Mouse (Mus musculus) Patski (cell line): ENCODE results near the gene Crtc3. TPM values are rescaled to one million over a fixed set of nuclear protein-coding genes. Genes with fewer than 3 reads are reported as not detected.

ENCODE experiments used
- ATAC-seq: fragments of 100-300 bp; one replicate; pipeline ENCODE4 v1.8.0; 2021
- CTCF ChIA-PET: fragments of 350-600 bp; sonication (Branson Sonifier 250); formaldehyde crosslinking; loops from one replicate; lab custom pipeline; 2022; ENCODE audit warnings: inconsistent platforms; lab: Charles Lee
- POLR2A ChIA-PET: fragments of 350-600 bp; sonication (Branson Sonifier 250); formaldehyde crosslinking; loops from one replicate; lab custom pipeline; 2022; ENCODE audit warnings: antibody characterized with exemption, inconsistent platforms; lab: Charles Lee
- DNase-seq: peaks from one replicate; pipeline ENCODE4 v3.0.0-alpha.2; 2011; ENCODE audit warnings: low read depth, low spot score
- H3K27me3 ChIP-seq: fragments of 371-371 bp; one replicate; pipeline ENCODE4 v1.5.1; 2021
- CTCF ChIP-seq: fragments of 100-300 bp; IDR thresholded peaks from one replicate; pipeline ENCODE4 v1.5.1; 2021
- in situ Hi-C: fragments of 300-500 bp; cut with MboI; formaldehyde crosslinking; loops from 3 replicates; pipeline ENCODE4 v1.11.1; 2018; ENCODE audit warnings: low pct_unique_long_range_greater_than_20kb, mixed read lengths
- polyA plus RNA-seq: library from polyadenylated mRNA; unstranded; gene quantifications from one replicate; pipeline ENCODE4 v1.2.3, GENCODE M21; 2021

Gene Crtc3
- polyA plus RNA-seq, 1 experiment from 2014 or later = 25.6 TPM

- in situ Hi-C loops = no loop called here
- ChIA-PET POLR2A (no interaction called here), CTCF (no interaction called here)
- no peak for ATAC-seq
- DNase-seq = no peak
- no peak for TF ChIP-seq CTCF
- H3K27me3 ChIP-seq = no peaks in the 10 kb centered on the region
Observed at GRCm38 (mm10) chr7:80642976-80643666, 45.6 kb downstream of the Crtc3 start.

- CTCF ChIA-PET = no interaction called here
- no peak for DNase-seq
- H3K27me3 ChIP-seq = no peaks in the 10 kb centered on the region
- TF ChIP-seq CTCF = no peak
- POLR2A ChIA-PET = no interaction called here
- no peak for ATAC-seq
- in situ Hi-C loops = no loop called here
Observed at GRCm38 (mm10) chr7:80642552-80642951, 46.1 kb downstream of the Crtc3 start.

GRCm38 (mm10) chr7:80641899-80642298, 46.8 kb downstream of the Crtc3 start:
- no peak for DNase-seq
- no peak for ATAC-seq
- no peak for TF ChIP-seq CTCF
- ChIA-PET CTCF (no interaction called here), POLR2A (interaction anchor here (1.1 kb wide), 1 partner anchor 13 kb away, joined by 4 read pairs; no protein-coding TSS in a partner anchor)
- no peaks in the 10 kb centered on the region for H3K27me3 ChIP-seq
- in situ Hi-C loops = no loop called here

GRCm38 (mm10) chr7:80641497-80641896, 47.2 kb downstream of the Crtc3 start:
- ATAC-seq = peak; percentile 67

GRCm38 (mm10) chr7:80639981-80640380, 48.7 kb downstream of the Crtc3 start:
- DNase-seq (no peak), ATAC-seq (no peak)
- in situ Hi-C loops = loop anchor here (10.0 kb wide), 1 partner anchor 45 kb away; the partner anchor contains the start of gene Crtc3
- ChIA-PET POLR2A (no interaction called here), CTCF (interaction anchor here (1.1 to 1.7 kb wide), 5 partner anchors 9 to 18 kb away, joined by 3 to 6 read pairs (median 4); no protein-coding TSS in a partner anchor)
- no peaks in the 10 kb centered on the region for H3K27me3 ChIP-seq
- no peak for TF ChIP-seq CTCF

More at GRCm38 (mm10) chr7:80641497-80641896, 47.2 kb downstream of the Crtc3 start:
- no peaks in the 10 kb centered on the region for H3K27me3 ChIP-seq
- ChIA-PET CTCF (interaction anchor here (1.7 kb wide), 1 partner anchor 15 kb away, joined by 5 read pairs; no protein-coding TSS in a partner anchor), POLR2A (interaction anchor here (1.1 kb wide), 1 partner anchor 13 kb away, joined by 4 read pairs; no protein-coding TSS in a partner anchor)
- DNase-seq = peak; percentile 39
- no peak for TF ChIP-seq CTCF
- in situ Hi-C loops = no loop called here

- ChIA-PET CTCF (no interaction called here), POLR2A (interaction anchor here (0.6 kb wide), 1 partner anchor 722 kb away, joined by 7 read pairs; no protein-coding TSS in a partner anchor)
- no peak for ATAC-seq
- H3K27me3 ChIP-seq = no peaks in the 10 kb centered on the region
- TF ChIP-seq CTCF = no peak
- DNase-seq = no peak
- in situ Hi-C loops = loop anchor here (10.0 kb wide), 1 partner anchor 46 kb away; the partner anchor contains the start of gene Crtc3
Observed at GRCm38 (mm10) chr7:80638460-80638859, 50.2 kb downstream of the Crtc3 start.

- in situ Hi-C loops = loop anchor here (10.0 kb wide), 1 partner anchor 48 kb away; the partner anchor contains the start of gene Crtc3
- peak; percentile 37 for DNase-seq
- no peak for ATAC-seq
- no peaks in the 10 kb centered on the region for H3K27me3 ChIP-seq
- no peak for TF ChIP-seq CTCF
- ChIA-PET CTCF (interaction anchor here (1.6 kb wide), 1 partner anchor 9 kb away, joined by 7 read pairs; no protein-coding TSS in a partner anchor), POLR2A (interaction anchor here (1.3 kb wide), 1 partner anchor 51 kb away, joined by 3 read pairs; the partner anchor contains the start of gene Crtc3)
Observed at GRCm38 (mm10) chr7:80636953-80637800, 51.5 kb downstream of the Crtc3 start.

GRCm38 (mm10) chr7:80636288-80636952, 52.3 kb downstream of the Crtc3 start:
- POLR2A ChIA-PET = interaction anchor here (0.5 to 1.3 kb wide), 2 partner anchors 12 to 52 kb away, joined by 3 read pairs; partner anchors contain the start of gene Crtc3
- no peak for DNase-seq
- in situ Hi-C loops = loop anchor here (10.0 kb wide), 1 partner anchor 48 kb away; the partner anchor contains the start of gene Crtc3
- H3K27me3 ChIP-seq = no peaks in the 10 kb centered on the region
- ATAC-seq = no peak
- CTCF ChIA-PET = interaction anchor here (1.6 kb wide), 1 partner anchor 8 kb away, joined by 7 read pairs; no protein-coding TSS in a partner anchor
- TF ChIP-seq CTCF = no peak

GRCm38 (mm10) chr7:80635866-80636265, 52.8 kb downstream of the Crtc3 start:
- H3K27me3 ChIP-seq = no peaks in the 10 kb centered on the region
- POLR2A ChIA-PET = no interaction called here
- no peak for TF ChIP-seq CTCF
- CTCF ChIA-PET = interaction anchor here (1.6 kb wide), 1 partner anchor 7 kb away, joined by 7 read pairs; no protein-coding TSS in a partner anchor
- no peak for ATAC-seq
- in situ Hi-C loops = loop anchor here (10.0 kb wide), 1 partner anchor 49 kb away; the partner anchor contains the start of gene Crtc3
- DNase-seq = no peak
